Mouse (Mus musculus): ENCODE results near the gene Alox12. TPM values are rescaled to one million over a fixed set of nuclear protein-coding genes. Genes with fewer than 3 reads are reported as not detected.

The Alox12 gene
- total RNA-seq, 2 experiments from 2014 or later, result 3.1 to 3.7 TPM

- intact Hi-C loops (cut with DNase I), result no loop called here
- DNase-seq (ENCODE audit: low spot score), result no peak
These were observed 29.2 kb downstream of the Alox12 start for GRCm38 (mm10) chr11:70225798-70226601.

- DNase-seq (ENCODE audit: low spot score), result peak; percentile 68
- intact Hi-C loops (cut with DNase I), result no loop called here
These were observed 31.4 kb downstream of the Alox12 start for GRCm38 (mm10) chr11:70223724-70224123.

GRCm38 (mm10) chr11:70221603-70222500 is 33.3 kb downstream of the Alox12 start:
- no peak for DNase-seq (ENCODE audit: low spot score)
- intact Hi-C loops (cut with DNase I), result no loop called here

GRCm38 (mm10) chr11:70220731-70221602 is 34.2 kb downstream of the Alox12 start, which contains the start of gene Slc16a13:
TSS of gene Slc16a13 (minus strand) at chr11:70221064.
- intact Hi-C loops (cut with DNase I), result no loop called here
- DNase-seq (ENCODE audit: low spot score), result peak; percentile 91

GRCm38 (mm10) chr11:70220323-70220722 is 34.8 kb downstream of the Alox12 start:
- no peak for DNase-seq (ENCODE audit: low spot score)
- intact Hi-C loops (cut with DNase I), result no loop called here

GRCm38 (mm10) chr11:70219873-70220272 is 35.3 kb downstream of the Alox12 start:
- DNase-seq (ENCODE audit: low spot score), result no peak
- intact Hi-C loops (cut with DNase I), result loop anchor here (10.0 kb wide), 1 partner anchor 285 kb away; the partner anchor contains the start of gene Ybx2

GRCm38 (mm10) chr11:70218741-70219470 is 36.2 kb downstream of the Alox12 start:
- no peak for DNase-seq (ENCODE audit: low spot score)
- intact Hi-C loops (cut with DNase I), result loop anchor here (10.0 kb wide), 1 partner anchor 284 kb away; the partner anchor contains the start of gene Ybx2

GRCm38 (mm10) chr11:70218039-70218438 is 37.1 kb downstream of the Alox12 start:
- intact Hi-C loops (cut with DNase I), result loop anchor here (10.0 kb wide), 1 partner anchor 283 kb away; the partner anchor contains the start of gene Ybx2
- no peak for DNase-seq (ENCODE audit: low spot score)

GRCm38 (mm10) chr11:70216103-70216502 is 39.0 kb downstream of the Alox12 start:
- no peak for DNase-seq (ENCODE audit: low spot score)
- intact Hi-C loops (cut with DNase I), result loop anchor here (10.0 kb wide), 1 partner anchor 281 kb away; the partner anchor contains the start of gene Ybx2

GRCm38 (mm10) chr11:70215301-70215700 is 39.9 kb downstream of the Alox12 start:
- DNase-seq (ENCODE audit: low spot score), result no peak
- intact Hi-C loops (cut with DNase I), result loop anchor here (10.0 kb wide), 1 partner anchor 280 kb away; the partner anchor contains the start of gene Ybx2

- intact Hi-C loops (cut with DNase I), result loop anchor here (10.0 kb wide), 1 partner anchor 280 kb away; the partner anchor contains the start of gene Ybx2
- DNase-seq (ENCODE audit: low spot score), result no peak
These were observed 40.3 kb downstream of the Alox12 start for GRCm38 (mm10) chr11:70214856-70215209.

- DNase-seq (ENCODE audit: low spot score), result no peak
- intact Hi-C loops (cut with DNase I), result loop anchor here (10.0 kb wide), 1 partner anchor 280 kb away; the partner anchor contains the start of gene Ybx2
These were observed 40.8 kb downstream of the Alox12 start for GRCm38 (mm10) chr11:70214191-70214855.

GRCm38 (mm10) chr11:70213736-70214135 is 41.4 kb downstream of the Alox12 start:
- intact Hi-C loops (cut with DNase I), result loop anchor here (1.0 to 10.0 kb wide), 3 partner anchors 139 to 279 kb away; partner anchors contain the start of genes Asgr1 and Ybx2
- no peak for DNase-seq (ENCODE audit: low spot score)

GRCm38 (mm10) chr11:70212896-70213295 is 42.3 kb downstream of the Alox12 start:
- intact Hi-C loops (cut with DNase I), result loop anchor here (1.0 to 10.0 kb wide), 3 partner anchors 139 to 278 kb away; partner anchors contain the start of genes Asgr1 and Ybx2
- DNase-seq (ENCODE audit: low spot score), result no peak

GRCm38 (mm10) chr11:70212423-70212822 is 42.7 kb downstream of the Alox12 start, which contains the start of gene Slc16a11:
TSS of gene Slc16a11 (plus strand) at chr11:70212752.
- no peak for DNase-seq (ENCODE audit: low spot score)
- intact Hi-C loops (cut with DNase I), result loop anchor here (2.0 to 10.0 kb wide), 2 partner anchors 158 to 278 kb away; partner anchors contain the start of genes Asgr1 and Ybx2

GRCm38 (mm10) chr11:70211972-70212371 is 43.2 kb downstream of the Alox12 start:
- no peak for DNase-seq (ENCODE audit: low spot score)
- intact Hi-C loops (cut with DNase I), result loop anchor here (2.0 to 10.0 kb wide), 2 partner anchors 157 to 277 kb away; partner anchors contain the start of genes Asgr1 and Ybx2

- intact Hi-C loops (cut with DNase I), result loop anchor here (10.0 kb wide), 1 partner anchor 276 kb away; the partner anchor contains the start of gene Ybx2
- DNase-seq (ENCODE audit: low spot score), result no peak
These were observed 44.5 kb downstream of the Alox12 start for GRCm38 (mm10) chr11:70210681-70211080.
